Mouse (Mus musculus) brain, embryonic 14.5 days (tissue): ENCODE data around the gene Grm3.

Experiments used
- CTCF ChIP-seq: fragments of 200-500 bp; IDR thresholded peaks from 2 replicates; pipeline ENCODE4 v1.5.1; 2012; ENCODE audit warnings: inconsistent platforms, mild to moderate bottlenecking, moderate library complexity, borderline replicate concordance; ENCODE audit not compliant: insufficient read depth, insufficient read length; ENCODE audit errors: extremely low read depth
- POLR2A ChIP-seq: fragments of 200-500 bp; IDR thresholded peaks from 2 replicates; pipeline ENCODE4 v1.6.1; 2012; ENCODE audit warnings: mild to moderate bottlenecking, inconsistent platforms, borderline replicate concordance; ENCODE audit not compliant: poor library complexity, insufficient read depth, insufficient read length, severe bottlenecking; ENCODE audit errors: extremely low read depth

GRCm38 (mm10) chr5:9692333-9692732, 32.6 kb downstream of the Grm3 start:
- no peak for TF ChIP-seq POLR2A
- no peak for TF ChIP-seq CTCF
